Mouse (Mus musculus) forebrain, embryonic 12.5 days (tissue): ENCODE measurements around the gene Lhb. TPM values are rescaled to one million over a fixed set of nuclear protein-coding genes. Genes with fewer than 3 reads are reported as not detected.
A peak's percentile ranks its signal among the peaks of the same experiment; 100 is the strongest.
"Not testable (repeated sequence)": the region's sequence is repeated elsewhere in the genome, so short reads cannot be mapped to it uniquely, and the experiment has no call there.

Source experiments
- ATAC-seq: fragments of 200-750 bp; cut with Nextera tagmentation; 2 replicates; pipeline ENCODE4 v1.8.0; 2017; ENCODE audit warnings: moderate TSS enrichment; ENCODE audit not compliant: low FRiP score
- H3K27ac ChIP-seq: fragments of 300-500 bp; sonication (generic); 2 replicates; pipeline ENCODE4 v1.5.1; 2016; ENCODE audit warnings: mild to moderate bottlenecking
- H3K27me3 ChIP-seq: fragments of 300-500 bp; sonication (generic); 2 replicates; pipeline ENCODE4 v1.6.1; 2016; ENCODE audit warnings: mild to moderate bottlenecking
- H3K36me3 ChIP-seq: fragments of 300-500 bp; sonication (generic); replicated peaks from 2 replicates; pipeline ENCODE4 v1.6.1; 2016; ENCODE audit warnings: mild to moderate bottlenecking
- H3K4me1 ChIP-seq: fragments of 300-500 bp; sonication (generic); 2 replicates; pipeline ENCODE4 v1.6.1; 2016
- H3K4me2 ChIP-seq: fragments of 300-500 bp; sonication (generic); 2 replicates; pipeline ENCODE4 v1.6.1; 2016; ENCODE audit warnings: mild to moderate bottlenecking, moderate library complexity
- H3K4me3 ChIP-seq: fragments of 300-500 bp; sonication (generic); replicated peaks from 2 replicates; pipeline ENCODE4 v1.5.1; 2016; ENCODE audit warnings: mild to moderate bottlenecking
- H3K9ac ChIP-seq: fragments of 300-500 bp; sonication (generic); 2 replicates; pipeline ENCODE4 v1.6.1; 2016; ENCODE audit warnings: mild to moderate bottlenecking
- H3K9me3 ChIP-seq: fragments of 300-500 bp; sonication (generic); 2 replicates; pipeline ENCODE4 v1.6.1; 2016
- WGBS: fragments of 180-500 bp; shearing (Covaris S2); methylation state at CpG from one replicate; pipeline ENCODE4 v1.1.7; 2016; 5-methylcytosine and 5-hydroxymethylcytosine counted together
- polyA plus RNA-seq: library from polyadenylated mRNA; unstranded; fragments of >200 nt; fragmentation: Nextera tagmentation; extraction: Ambion mirVana; gene quantifications from 2 replicates; pipeline ENCODE4 v1.2.1, GENCODE M21; 2016

Lhb gene
- 0.50 TPM in 1 of 2 replicates, not detected in the other for polyA plus RNA-seq

- peaks cover 4% of the 10 kb centered on the region for H3K4me1 ChIP-seq
- 58% methylated on average over 6 of the region's 6 CpGs for WGBS
- H3K27ac ChIP-seq, result no peak within 1 kb of the TSS
- peaks cover 51% of the 10 kb centered on the region for H3K36me3 ChIP-seq
- H3K27me3 ChIP-seq, result peaks cover 60% of the 10 kb centered on the region
- ATAC-seq, result no peak
- H3K4me3 ChIP-seq, result no peak within 1 kb of the TSS
- no peak within 1 kb of the TSS for H3K4me2 ChIP-seq
- no peak within 1 kb of the TSS for H3K9ac ChIP-seq
- no peaks in the 10 kb centered on the region for H3K9me3 ChIP-seq
These were observed at the start of gene Lhb for GRCm38 (mm10) chr7:45420615-45420919. Lhb (plus strand) TSS chr7:45420820.

- no peak overlapping the region for H3K4me3 ChIP-seq
- H3K27me3 ChIP-seq, result peaks cover 26% of the 10 kb centered on the region
- H3K4me2 ChIP-seq, result no peak overlapping the region
- peaks cover 33% of the 10 kb centered on the region for H3K4me1 ChIP-seq
- no peak for ATAC-seq
- H3K36me3 ChIP-seq, result peaks cover 50% of the 10 kb centered on the region
- H3K9me3 ChIP-seq, result no peaks in the 10 kb centered on the region
- no peak overlapping the region for H3K27ac ChIP-seq
- H3K9ac ChIP-seq, result no peak overlapping the region
- 91% methylated on average over 5 of the region's 5 CpGs for WGBS
These were observed 48.2 kb upstream of the Lhb start for GRCm38 (mm10) chr7:45372371-45372770.

- Histone ChIP-seq H3K36me3 (peaks cover 73% of the 10 kb centered on the region), H3K4me2 (no peak overlapping the region), H3K4me3 (no peak overlapping the region), H3K9me3 (no peaks in the 10 kb centered on the region), H3K4me1 (peaks cover 21% of the 10 kb centered on the region), H3K27ac (no peak overlapping the region), H3K27me3 (peaks cover 9% of the 10 kb centered on the region), H3K9ac (no peak overlapping the region)
- 93% methylated on average over 8 of the region's 8 CpGs for WGBS
- no peak for ATAC-seq
These were observed 46.0 kb upstream of the Lhb start for GRCm38 (mm10) chr7:45374620-45375019.

GRCm38 (mm10) chr7:45376057-45376456, 44.6 kb upstream of the Lhb start:
- no peaks in the 10 kb centered on the region for H3K27me3 ChIP-seq
- WGBS, result 90% methylated on average over 1 of the region's 1 CpGs
- H3K4me3 ChIP-seq, result no peak overlapping the region
- H3K27ac ChIP-seq, result no peak overlapping the region
- H3K9me3 ChIP-seq, result no peaks in the 10 kb centered on the region
- peaks cover 7% of the 10 kb centered on the region; the same call in 1 of the 2 replicates for H3K4me1 ChIP-seq
- no peak overlapping the region for H3K4me2 ChIP-seq
- H3K9ac ChIP-seq, result no peak overlapping the region
- peaks cover 87% of the 10 kb centered on the region for H3K36me3 ChIP-seq
- ATAC-seq, result no peak

- no peaks in the 10 kb centered on the region for H3K9me3 ChIP-seq
- H3K9ac ChIP-seq, result no peak overlapping the region
- H3K27ac ChIP-seq, result no peak overlapping the region
- H3K4me1 ChIP-seq, result no peaks in the 10 kb centered on the region
- 88% methylated on average over 3 of the region's 3 CpGs for WGBS
- ATAC-seq, result no peak
- H3K36me3 ChIP-seq, result peaks cover 96% of the 10 kb centered on the region
- no peak overlapping the region for H3K4me3 ChIP-seq
- H3K27me3 ChIP-seq, result no peaks in the 10 kb centered on the region
- H3K4me2 ChIP-seq, result no peak overlapping the region
These were observed 34.5 kb upstream of the Lhb start for GRCm38 (mm10) chr7:45386077-45386476.

GRCm38 (mm10) chr7:45395129-45395541, 25.5 kb upstream of the Lhb start:
- ATAC-seq, result peak; percentile 80
- H3K27me3 ChIP-seq, result no peaks in the 10 kb centered on the region
- H3K4me1 ChIP-seq, result peaks cover 22% of the 10 kb centered on the region
- H3K9me3 ChIP-seq, result no peaks in the 10 kb centered on the region
- peak overlapping the region; percentile 99 for H3K27ac ChIP-seq
- H3K9ac ChIP-seq, result peak overlapping the region; percentile 97
- WGBS, result 0% methylated on average over 15 of the region's 20 CpGs
- peak overlapping the region; percentile 85 for H3K4me3 ChIP-seq
- H3K4me2 ChIP-seq, result peak overlapping the region; percentile 98
- H3K36me3 ChIP-seq, result peaks cover 36% of the 10 kb centered on the region

GRCm38 (mm10) chr7:45395578-45396336, 24.9 kb upstream of the Lhb start, which contains the start of gene Snrnp70:
Snrnp70 (minus strand) TSS chr7:45395742.
- H3K4me1 ChIP-seq, result peaks cover 22% of the 10 kb centered on the region

GRCm38 (mm10) chr7:45396337-45396775, 24.3 kb upstream of the Lhb start:
- WGBS, result 6% methylated on average over 3 of the region's 3 CpGs
- not testable (repeated sequence) for H3K9ac ChIP-seq, H3K27me3 ChIP-seq, H3K9me3 ChIP-seq
- peak overlapping the region; percentile 64 for H3K4me2 ChIP-seq
- peaks cover 26% of the 10 kb centered on the region for H3K36me3 ChIP-seq
- peaks cover 22% of the 10 kb centered on the region for H3K4me1 ChIP-seq
- peak overlapping the region; percentile 85 for H3K4me3 ChIP-seq
- H3K27ac ChIP-seq, result peak overlapping the region; percentile 99
- peak; percentile 22; the same call in 1 of the 2 replicates for ATAC-seq

More at GRCm38 (mm10) chr7:45395578-45396336, 24.9 kb upstream of the Lhb start, which contains the start of gene Snrnp70:
- no peaks in the 10 kb centered on the region for H3K9me3 ChIP-seq
- peak within 1 kb of the TSS; percentile 98 for H3K4me2 ChIP-seq
- H3K27me3 ChIP-seq, result no peaks in the 10 kb centered on the region
- WGBS, result under 1% methylated on average over 60 of the region's 60 CpGs
- peak within 1 kb of the TSS; percentile 85 for H3K4me3 ChIP-seq
- H3K36me3 ChIP-seq, result peaks cover 30% of the 10 kb centered on the region
- ATAC-seq, result peak; percentile 97
- peak within 1 kb of the TSS; percentile 97 for H3K9ac ChIP-seq
- peak within 1 kb of the TSS; percentile 99 for H3K27ac ChIP-seq

- Histone ChIP-seq H3K27ac (no peak overlapping the region), H3K4me1 (peaks cover 22% of the 10 kb centered on the region), H3K27me3 (0 out of 2 replicates have a peak, but pooled peaks cover 2% of the 10 kb centered on the region), H3K4me3 (no peak overlapping the region), H3K36me3 (peaks cover 22% of the 10 kb centered on the region), H3K9me3 (no peaks in the 10 kb centered on the region), H3K4me2 (no peak overlapping the region), H3K9ac (no peak overlapping the region)
- no peak for ATAC-seq
- WGBS, result 80% methylated on average over 2 of the region's 2 CpGs
These were observed 23.8 kb upstream of the Lhb start for GRCm38 (mm10) chr7:45396787-45397186.

GRCm38 (mm10) chr7:45401521-45402085, 19.0 kb upstream of the Lhb start:
- H3K27ac ChIP-seq, result no peak overlapping the region
- whole genome bisulfite sequencing, result 72% methylated on average over 10 of the region's 10 CpGs
- H3K36me3 ChIP-seq, result no peaks in the 10 kb centered on the region
- no peak overlapping the region for H3K9ac ChIP-seq
- no peaks in the 10 kb centered on the region for H3K9me3 ChIP-seq
- no peak overlapping the region for H3K4me3 ChIP-seq
- no peak for ATAC-seq
- peaks cover 10% of the 10 kb centered on the region for H3K4me1 ChIP-seq
- peaks cover 32% of the 10 kb centered on the region for H3K27me3 ChIP-seq
- H3K4me2 ChIP-seq, result no peak overlapping the region

- H3K9ac ChIP-seq, result no peak overlapping the region
- H3K4me3 ChIP-seq, result no peak overlapping the region
- H3K9me3 ChIP-seq, result no peaks in the 10 kb centered on the region
- H3K27ac ChIP-seq, result no peak overlapping the region
- H3K36me3 ChIP-seq, result no peaks in the 10 kb centered on the region
- no peak overlapping the region for H3K4me2 ChIP-seq
- peaks cover 13% of the 10 kb centered on the region for H3K4me1 ChIP-seq
- ATAC-seq, result no peak
- H3K27me3 ChIP-seq, result peaks cover 53% of the 10 kb centered on the region
- WGBS, result 47% methylated on average over 6 of the region's 6 CpGs
These were observed 16.9 kb upstream of the Lhb start for GRCm38 (mm10) chr7:45403532-45404261.
